Mouse (Mus musculus): ENCODE measurements at regions not wholly inside any gene's neighbourhood (a gene's known extent, or its start where the extent isn't known, plus 50 kb on each side); places are given as distances from the start of the nearest gene placed in this dataset.

DNA sequence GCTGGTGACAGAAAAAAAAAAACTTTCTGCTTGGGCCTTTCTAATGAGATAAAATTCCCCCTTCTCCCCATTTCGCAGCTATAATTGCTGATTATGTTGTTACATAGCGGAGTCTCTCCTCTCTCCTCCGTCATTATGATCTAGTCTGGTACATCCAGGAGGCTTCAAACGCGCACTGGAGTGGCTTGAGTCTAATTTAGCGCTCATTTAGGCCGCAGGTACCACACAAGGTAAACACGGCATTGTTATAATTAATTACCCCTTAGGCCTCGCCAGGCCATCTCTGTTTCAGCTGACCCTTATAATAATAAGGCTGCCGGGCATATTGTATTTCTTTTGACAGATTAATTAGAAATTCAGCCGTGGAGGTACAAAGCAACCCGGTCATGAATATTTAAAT, 492.7 kb upstream of the Mki67 start:
- no peak for DNase-seq

DNA sequence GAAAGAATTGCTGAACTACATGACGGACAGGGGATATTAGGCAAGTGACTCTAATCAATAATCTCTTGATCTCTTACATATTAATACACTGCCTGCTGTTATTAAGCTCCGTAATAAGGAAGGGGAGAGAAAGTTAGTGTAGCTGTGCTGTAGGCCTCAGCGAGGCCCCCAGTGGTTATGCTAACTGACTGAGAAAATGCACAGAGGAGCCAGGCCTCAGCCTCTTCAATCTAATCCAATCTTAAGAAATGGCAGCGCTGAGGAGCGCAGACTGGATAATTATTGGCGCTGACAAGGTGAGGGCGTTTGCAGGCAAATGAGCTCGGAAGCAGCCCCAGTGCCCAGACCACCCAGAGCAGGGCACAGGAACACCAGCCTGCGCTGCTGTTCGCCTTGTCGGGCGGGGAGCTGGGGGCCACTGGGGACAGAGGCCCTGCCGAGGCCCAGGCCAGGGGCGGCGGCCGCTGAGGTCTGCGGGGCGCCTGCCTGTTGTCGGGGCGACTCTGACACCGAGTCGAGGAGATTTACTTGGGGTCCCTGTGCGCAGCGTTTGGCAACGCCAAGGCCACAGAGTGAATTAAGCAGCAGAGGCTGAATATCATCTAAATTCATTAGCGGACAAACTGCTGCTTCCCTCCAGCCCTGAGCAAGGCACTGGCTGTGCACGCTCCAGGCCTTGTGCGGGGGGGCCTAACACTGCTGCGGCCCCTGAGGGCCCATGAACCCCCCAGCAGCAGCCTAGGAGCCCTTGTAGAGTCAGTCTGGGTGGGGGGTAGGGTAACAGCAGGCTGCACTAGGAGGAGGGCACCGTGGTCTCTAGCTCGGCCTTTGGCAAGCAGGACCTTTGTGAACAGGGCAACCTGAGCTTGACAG, 493.4 kb upstream of the Mki67 start:
- no peak for DNase-seq

DNA sequence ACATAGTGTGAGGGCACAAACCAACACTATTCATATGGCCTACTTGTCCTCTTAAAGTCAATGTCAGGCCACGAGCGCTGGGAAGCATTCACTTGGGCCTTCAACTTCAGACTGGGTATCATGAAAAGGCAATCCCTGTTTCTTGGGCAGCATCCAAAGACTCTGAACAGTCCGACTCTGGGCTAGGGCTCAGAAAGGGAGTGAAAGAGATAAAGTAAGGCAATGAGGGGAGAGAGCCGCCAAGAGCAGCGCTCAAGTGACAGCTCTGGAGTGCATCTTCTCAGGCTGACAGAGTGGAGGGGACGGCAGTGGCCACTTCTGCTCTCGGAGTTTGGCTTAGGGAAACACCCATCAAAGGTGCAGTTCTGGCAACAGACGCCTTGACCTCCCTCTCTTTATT, 496.3 kb upstream of the Mki67 start:
- no peak for DNase-seq

DNA sequence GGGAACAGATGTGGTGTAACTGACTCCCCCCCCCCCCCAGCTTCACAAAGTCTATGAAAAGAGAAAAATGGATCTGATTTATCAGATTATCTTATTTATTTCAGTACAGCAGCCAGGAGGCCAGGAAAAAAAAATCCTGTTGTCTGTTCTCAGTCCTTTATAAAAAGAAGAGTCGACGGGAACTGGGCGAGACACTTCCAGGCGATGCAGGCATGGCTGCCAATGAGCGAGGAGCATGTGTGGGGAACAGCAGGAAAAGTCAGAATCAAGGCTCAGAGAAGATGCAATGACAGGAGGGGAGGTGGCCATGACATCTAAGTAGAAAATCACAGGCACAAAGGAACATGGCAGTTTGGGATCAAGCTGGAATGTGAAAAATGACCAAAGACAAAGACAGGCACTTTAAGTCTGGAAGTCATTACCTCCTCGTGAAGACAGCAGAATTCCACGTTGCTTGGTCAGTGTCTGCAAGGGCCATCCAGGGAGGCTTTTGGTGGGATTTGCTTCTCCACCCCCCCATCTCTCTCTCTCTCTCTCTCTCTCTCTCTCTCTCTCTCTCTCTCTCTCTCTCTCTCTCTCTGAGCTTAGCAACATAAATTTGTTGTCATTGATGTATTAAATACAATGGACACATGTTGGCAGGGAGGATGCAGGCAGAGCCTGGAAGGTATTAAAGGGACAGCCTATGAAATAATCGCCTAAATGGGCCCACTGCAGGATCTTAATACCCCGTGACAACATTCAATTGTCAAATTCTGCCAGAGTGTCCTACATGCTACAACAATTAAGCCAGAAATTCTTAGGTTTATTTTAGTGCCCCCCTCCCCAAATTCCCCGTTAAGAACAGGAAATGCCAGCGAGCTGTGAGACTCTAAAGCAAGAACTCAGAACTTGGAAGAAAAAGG, 497.1 kb upstream of the Mki67 start:
- DNase-seq: no peak

DNA sequence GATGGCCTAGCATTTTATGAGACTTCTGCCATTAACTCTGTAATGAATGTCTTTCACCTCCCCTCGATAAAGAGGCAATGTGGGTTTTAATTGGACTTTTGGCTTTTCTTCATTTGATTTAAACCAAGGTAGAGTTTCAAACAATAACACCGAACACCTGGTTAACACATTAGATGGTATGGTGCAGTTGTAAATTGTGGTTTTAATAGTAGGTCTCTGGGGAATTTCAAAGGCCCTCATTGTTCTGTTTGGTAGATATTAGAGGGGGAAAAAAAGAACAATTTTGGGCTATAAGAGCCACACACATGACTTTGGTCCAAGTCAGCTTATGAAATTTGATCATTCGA, 497.8 kb upstream of the Mki67 start:
- DNase-seq: no peak

DNA sequence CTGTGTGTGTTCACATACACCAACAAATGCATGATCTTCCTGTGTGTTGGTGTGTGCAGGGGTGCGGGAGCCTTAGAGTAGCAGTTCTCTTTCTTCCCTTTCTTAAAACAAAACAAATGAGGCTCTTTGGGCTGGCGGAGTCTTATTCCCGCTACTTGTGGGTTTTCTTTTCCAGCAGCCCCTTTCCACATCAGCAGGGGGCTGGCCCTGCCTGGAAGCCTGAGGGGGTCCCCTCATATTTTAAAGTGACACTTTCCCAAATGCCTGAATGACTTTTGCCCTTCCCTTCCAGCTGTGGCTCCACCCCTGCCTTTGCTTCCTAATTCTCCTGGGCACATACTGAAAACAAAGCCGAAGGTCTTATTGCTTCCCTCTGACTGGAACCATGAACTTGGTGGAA, 498.3 kb upstream of the Mki67 start:
- no peak for DNase-seq

DNA sequence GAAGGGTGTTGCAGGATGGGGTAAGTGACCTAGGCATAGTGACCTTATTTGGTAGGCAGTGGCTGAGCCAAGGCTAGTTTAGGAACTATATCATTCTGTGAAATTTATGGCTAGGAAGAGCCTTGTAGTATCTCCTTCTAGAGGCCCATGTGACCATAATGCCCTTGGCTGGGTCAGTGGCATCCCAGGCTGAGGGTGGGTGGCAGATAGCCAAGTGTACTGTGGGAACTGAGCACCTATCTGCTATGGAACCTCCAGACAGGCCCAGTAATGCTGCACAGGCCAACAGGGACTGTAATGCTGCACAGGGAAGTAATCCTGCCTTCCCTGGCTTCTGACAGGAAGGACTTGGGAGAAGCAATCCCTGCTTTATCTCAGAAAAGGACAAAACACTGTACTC, 500.6 kb upstream of the Mki67 start:
- DNase-seq: no peak

DNA sequence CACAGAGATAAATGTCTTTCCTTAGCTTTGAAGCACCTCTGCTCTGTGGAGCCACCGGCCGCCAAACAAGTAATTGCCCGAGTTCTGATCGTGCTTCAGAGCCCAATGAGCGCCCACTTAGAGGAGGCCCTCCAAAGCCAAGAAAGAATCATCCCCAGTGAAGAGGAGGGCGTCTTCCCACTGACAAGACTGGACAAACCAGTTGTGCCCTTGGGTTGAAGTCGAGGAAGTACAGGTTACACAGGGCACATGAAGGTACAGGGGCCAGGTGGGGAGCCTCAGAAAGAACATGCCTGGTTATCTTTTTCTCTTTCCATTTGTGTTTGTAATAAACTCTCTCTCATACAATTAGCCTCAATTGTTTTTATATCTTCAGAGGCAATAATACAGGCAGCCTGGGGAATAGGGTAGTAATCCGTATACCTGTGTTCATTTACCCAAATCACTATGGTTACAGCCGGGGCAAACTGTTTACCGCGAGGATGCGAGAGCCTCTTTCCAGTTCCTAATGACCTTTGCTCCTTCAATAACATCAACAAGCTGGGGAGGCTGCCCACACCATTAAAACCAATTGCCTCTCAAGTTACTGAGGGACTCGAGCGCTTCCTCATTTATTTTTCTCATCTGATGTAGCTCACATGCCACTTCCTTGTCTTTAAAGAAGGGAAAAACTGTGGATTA, 503.5 kb upstream of the Mki67 start:
- DNase-seq: no peak

DNA sequence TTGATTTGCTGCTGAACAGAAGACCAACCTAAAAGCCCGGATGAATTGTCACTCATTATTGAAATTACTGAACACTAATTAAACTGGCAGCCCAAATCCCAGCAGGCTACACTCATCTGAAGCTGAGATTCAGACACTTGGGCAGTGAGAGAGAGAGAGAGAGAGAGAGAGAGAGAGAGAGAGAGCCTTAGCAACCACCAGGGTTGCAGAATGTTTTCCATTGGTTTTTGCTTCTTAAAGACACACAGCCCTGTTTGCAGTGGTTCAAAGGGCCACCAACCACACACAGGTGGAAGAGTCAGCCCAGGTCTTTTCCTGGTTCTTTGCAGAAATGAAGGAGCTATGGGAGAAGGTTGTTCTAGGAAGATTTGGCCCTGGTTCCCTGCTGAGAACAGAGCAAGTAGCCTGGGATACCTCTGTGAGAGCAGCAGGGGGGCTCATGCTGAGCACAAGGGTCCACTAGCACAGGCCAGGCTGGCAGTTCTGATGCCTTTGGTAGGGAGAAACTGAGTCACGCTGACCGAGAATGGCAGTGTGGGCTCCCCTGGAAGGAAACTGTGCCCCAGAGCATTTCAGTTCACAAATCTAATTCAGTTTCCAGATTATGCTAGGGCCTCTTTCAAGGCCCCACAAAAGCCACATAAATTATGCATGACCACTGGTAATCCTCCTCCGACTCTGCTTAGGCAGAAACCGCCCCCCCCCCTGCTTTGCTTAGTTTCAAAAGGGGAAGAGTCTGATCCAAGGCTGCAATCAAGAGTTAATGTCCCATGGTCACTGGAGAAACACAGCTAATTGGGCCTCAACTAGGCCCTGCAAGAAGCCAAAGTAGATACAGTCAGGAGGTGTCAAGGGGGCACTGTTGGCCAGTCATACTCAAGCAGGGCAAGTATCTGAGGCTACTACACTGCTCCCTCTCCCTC, 504.3 kb upstream of the Mki67 start:
- DNase-seq: no peak

DNA sequence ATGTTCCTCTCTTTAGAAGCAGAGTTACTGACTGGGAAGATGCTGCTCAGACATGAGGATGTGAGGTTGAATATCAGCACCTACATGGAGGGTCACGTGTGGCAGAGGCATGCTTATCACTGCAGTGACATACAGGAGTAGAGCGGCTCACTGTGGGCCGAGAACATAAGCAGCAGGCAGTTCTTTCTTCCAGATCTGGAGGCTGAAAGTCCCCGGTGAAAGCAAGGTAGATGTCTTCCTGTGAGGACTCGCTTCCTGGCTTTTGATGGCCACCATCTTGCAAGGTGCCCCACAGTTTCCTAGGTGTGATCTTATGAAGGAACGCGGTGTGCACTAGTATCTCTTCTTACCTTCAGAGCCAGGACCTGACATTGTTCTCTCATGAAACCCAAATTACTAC, 505.5 kb upstream of the Mki67 start:
- DNase-seq: no peak

DNA sequence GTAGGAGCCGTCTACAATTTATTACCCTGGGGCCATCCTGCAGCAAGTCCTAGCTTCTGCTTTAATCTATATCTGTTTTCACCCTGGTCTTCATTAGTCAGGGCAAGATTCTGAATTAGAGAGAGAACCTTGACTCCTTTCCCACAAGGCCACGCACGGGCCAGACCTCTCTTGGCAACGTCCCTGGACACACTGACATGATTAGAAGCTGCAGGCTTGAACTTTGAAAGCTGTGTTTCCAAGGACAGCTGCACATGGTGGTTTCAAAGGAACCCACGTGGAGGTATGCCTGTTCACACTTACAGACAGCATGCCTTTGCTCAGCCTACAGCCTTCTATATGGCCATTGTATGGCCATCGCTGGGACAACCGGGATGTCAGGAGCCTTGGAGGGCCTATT, 509.9 kb upstream of the Mki67 start:
- no peak for DNase-seq

DNA sequence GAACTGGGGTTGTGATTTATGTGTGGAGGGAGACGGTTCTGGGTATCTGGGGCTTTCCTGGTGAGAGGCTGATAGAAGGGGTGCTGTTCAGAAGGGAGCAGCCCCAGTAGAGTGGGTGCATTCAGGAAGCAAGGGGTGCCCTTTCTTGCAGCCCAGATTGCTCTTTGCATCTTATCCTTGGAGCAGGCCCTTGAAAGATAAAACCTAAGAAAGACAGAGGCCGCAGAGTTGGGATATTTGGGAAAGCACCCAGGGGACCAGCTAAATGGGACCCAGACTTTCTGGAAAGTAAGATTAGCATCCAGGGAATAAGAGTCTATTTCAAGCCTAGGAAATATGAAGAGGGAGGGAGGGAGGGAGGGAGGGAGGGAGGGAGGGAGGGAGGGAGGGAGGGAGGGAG, 512.2 kb upstream of the Mki67 start:
- DNase-seq: no peak

DNA sequence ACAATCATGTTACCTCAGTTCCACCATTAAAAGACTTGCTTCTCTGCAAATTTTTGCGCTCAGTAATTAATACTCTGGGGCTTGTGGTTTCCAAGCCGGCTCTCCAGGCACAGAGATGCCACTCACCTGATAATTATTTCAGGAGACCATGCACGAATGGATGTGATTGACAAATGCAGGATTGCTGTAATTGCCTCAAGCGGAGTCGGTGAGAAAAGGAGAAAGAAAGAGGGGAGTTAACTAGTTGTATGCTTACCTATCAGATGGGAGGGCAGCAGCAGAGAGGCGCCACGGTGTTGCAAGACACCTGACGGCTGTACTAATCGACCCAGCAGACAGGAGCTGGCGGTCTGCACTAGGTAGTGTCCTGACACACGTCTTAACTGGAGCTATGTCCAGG, 513.4 kb upstream of the Mki67 start:
- DNase-seq: no peak

DNA sequence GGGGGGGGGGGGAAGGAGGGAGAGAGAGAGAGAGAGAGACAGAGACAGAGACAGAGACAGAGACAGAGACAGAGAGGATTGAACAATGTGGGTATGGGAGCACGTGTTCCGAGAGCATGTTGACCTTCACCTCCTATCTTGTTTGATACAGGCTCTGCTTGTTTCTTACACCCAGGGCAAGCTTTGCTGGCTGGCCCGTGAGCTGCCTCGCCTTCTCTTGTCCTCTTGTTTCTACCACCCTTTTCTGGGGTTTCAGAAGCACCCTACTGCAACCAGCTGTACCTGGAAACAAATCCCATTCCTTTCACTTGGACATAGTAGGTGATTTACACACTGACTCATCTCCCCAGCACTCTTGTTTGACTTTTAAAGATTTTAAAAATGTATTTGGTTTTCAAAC, 516.0 kb upstream of the Mki67 start:
- DNase-seq: no peak

DNA sequence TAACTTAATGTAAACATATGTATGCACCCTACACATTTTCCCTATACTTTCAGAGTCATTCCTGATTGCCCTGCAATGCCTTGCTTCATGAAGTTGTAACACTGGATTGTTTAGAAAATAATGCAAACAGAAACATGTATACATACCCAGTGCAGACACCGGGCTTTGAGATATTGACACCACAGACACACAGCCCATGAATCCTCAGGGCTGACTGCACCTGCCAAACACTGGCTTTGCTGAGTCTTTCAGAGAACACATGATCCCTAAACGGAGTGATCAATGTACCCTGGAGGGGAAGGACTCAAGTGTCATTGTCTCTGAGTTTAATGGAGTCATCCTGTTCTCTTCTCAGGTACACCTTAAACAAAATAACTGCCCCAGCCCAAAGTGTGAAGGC, 519.4 kb upstream of the Mki67 start:
- no peak for DNase-seq

DNA sequence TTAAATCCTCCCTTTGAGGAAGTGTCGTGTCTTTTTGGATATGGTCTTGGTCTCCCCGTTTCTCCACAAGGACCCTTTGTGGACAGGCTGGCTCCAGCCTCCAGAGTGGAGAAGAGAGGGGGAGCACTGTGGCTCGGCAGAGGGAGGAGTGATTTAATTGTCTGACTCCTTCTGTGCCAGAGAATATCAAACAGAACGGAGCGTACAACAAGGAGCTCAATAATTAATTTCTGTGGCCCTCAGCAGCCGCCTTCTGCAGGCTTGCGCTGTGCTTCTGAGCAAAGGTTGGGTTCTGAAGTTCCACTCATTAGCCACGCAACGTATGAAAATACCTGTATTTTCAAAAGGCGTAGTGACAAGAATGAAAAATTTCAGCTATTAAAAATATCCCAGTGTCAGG, 520.2 kb upstream of the Mki67 start:
- no peak for DNase-seq

DNA sequence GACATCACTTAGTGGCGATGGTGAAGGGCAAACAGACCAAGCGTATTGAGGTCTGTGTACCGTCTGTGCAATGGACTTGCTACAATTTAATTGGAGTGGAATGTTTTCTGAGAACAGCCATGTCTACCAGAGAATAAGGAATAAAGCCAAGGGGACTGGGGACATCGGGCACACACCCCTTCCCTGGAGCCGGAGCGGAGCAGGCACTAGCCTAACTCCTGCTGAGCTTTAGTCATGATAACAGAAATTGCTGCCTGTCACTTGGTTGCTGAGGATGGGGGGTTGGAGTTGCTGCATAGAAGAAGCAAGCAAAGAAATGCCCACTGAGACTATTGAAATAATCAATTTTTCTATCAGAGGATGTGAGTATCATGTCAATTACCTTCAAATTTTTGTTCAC, 549.5 kb upstream of the Mki67 start:
- DNase-seq: no peak

DNA sequence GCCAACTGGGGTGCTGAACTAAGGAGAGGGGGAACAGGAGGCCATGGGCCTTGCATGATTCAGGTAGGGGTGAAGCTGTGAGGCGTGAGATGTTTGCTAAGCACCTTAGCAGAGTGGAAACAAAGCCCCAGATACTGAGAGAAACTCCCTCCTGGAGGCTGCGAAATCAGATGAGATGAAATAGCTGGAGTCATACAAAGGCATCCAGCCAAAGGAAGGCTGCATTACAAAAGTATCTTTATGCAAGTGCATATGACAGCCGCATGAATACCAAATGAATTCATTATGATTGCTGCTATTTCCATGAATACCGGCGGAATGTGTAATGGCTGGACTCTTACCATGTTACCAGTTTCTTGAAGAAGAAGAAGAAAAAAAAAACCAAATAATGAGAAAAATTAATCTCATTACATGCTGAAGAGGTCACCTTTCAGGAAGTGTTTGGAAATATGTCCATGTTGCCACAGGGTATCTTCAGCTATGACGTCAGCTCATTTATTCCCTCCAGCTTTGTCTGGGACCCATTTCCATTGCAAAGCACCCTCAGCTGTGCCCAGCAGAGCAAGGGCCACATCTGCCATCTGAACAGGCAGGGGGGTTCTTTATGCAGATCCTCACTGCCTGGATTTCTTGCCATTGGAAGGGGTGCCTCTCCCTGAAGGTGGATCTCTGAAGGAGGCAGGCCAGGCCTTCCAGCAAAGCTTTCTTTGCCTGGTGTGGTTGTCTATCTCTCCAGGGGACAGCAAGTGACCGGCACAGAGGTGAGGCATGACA, 551.7 kb upstream of the Mki67 start:
- no peak for DNase-seq

DNA sequence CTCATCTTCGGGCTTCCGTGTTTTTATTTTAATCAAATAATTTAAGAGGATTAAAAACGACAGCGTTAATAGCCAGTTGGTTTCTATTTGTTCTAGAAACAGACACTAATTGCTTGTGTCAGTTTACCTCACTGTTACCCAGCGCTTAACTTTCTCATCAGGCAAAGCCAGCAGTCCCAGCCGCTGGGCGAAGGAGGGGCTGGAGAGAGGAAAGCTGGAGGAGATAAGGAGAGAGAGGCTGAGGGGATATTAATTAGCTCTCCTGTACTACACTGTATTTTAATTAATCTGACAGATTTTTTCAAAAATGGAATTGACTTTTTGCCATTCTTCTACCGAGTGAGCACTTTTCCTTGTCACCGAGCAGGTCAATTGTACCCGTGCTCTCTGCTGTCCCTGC, 559.5 kb upstream of the Mki67 start:
- DNase-seq: no peak

DNA sequence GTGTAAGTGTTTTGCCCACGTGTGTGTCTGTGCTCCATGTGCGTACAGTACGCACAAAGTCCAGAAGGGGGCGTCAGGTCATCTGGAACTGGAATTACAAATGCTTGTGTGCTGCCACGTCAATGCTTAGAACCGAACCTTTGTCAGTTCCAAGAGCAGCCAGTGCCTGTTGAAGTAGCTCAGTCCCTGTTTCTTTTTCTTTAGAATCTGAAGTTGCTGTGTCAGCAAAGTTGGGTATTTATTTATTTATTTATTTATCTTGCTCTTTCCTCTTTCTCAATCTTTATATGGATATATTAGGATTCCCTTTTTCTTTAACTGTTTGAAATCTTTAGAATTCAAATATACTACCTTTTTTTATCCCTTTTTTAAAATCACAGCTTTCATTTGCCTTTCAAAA, 567.6 kb upstream of the Mki67 start:
- DNase-seq: no peak

DNA sequence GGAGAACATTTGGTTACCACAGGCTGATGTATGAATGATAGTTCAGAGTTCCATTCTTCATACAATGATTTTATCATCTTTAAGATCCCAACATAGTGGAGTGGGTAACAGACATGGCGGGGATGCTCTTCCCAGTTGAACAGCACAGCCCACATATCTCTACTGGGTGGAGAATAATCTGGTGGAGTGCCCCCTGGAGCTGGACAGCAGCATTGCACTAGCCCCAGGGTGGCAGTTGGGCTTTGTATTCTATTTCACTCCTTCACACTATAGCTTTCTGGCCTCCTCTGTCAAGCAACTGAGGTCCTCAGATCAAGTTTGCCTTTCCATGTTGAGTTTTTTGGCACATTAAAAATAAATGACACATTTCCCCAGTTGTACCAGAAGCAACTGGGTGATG, 569.4 kb upstream of the Mki67 start:
- DNase-seq: no peak
